Mouse (Mus musculus): ENCODE measurements around the gene Duox2.
"Not testable (repeated sequence)": the region's sequence is repeated elsewhere in the genome, so short reads cannot be mapped to it uniquely, and the experiment has no call there.

- not testable (repeated sequence) for TF ChIP-seq POLR2A (IDR thresholded peaks at IDR 0.05; ENCODE audit: extremely low read depth, insufficient read depth, low read length); CTCF (IDR thresholded peaks at IDR 0.05; ENCODE audit: low read depth, low read length)
Measured at GRCm38 (mm10) chr2:122346164-122346563, 47.9 kb upstream of the Duox2 start.

Data from liver, adult 2 months (tissue).